Mouse (Mus musculus) heart, adult 2 months (tissue): Measurements from ENCODE around the gene Nfic. TPM values are rescaled to one million over a fixed set of nuclear protein-coding genes. Genes with fewer than 3 reads are reported as not detected.

Experiments
- DNase-seq, 2 experiments: peaks; one replicate each; pipeline ENCODE4 v3.0.0; 2021
- H3K27ac ChIP-seq: fragments of 200-600 bp; 2 replicates; pipeline ENCODE4 v1.8.1; 2022
- H3K27me3 ChIP-seq: fragments of 200-500 bp; 2 replicates; pipeline ENCODE4 v1.6.1; 2012; ENCODE audit warnings: mild to moderate bottlenecking, low read length, inconsistent platforms, mixed read lengths; ENCODE audit not compliant: control insufficient read depth, insufficient read depth
- H3K36me3 ChIP-seq: fragments of 200-500 bp; 2 replicates; pipeline ENCODE4 v1.6.1; 2012; ENCODE audit warnings: low read length, inconsistent platforms; ENCODE audit not compliant: control insufficient read depth, insufficient read depth
- H3K4me1 ChIP-seq: fragments of 200-500 bp; 2 replicates; pipeline ENCODE4 v1.6.1; 2011; ENCODE audit warnings: low read length; ENCODE audit not compliant: control insufficient read depth, insufficient read depth
- H3K4me3 ChIP-seq: fragments of 200-600 bp; 2 replicates; pipeline ENCODE4 v1.8.1; 2022
- H3K79me2 ChIP-seq: fragments of 200-500 bp; replicated peaks from 2 replicates; pipeline ENCODE4 v1.6.1; 2012; ENCODE audit warnings: mild to moderate bottlenecking, inconsistent platforms, low read length, moderate library complexity, mixed read lengths; ENCODE audit not compliant: control insufficient read depth, insufficient read depth
- H3K9ac ChIP-seq: fragments of 200-500 bp; 2 replicates; pipeline ENCODE4 v1.6.1; 2012; ENCODE audit warnings: low read depth, mild to moderate bottlenecking, control low read depth, inconsistent platforms, low read length, mixed read lengths
- CTCF ChIP-seq: fragments of 200-600 bp; IDR thresholded peaks from 2 replicates; pipeline ENCODE4 v1.8.1; 2022; ENCODE audit warnings: antibody characterized with exemption, mild to moderate bottlenecking, moderate library complexity
- EP300 ChIP-seq: fragments of 200-500 bp; IDR thresholded peaks from 2 replicates; pipeline ENCODE4 v1.6.1; 2011; ENCODE audit warnings: low read depth, low read length, control low read depth; ENCODE audit not compliant: insufficient read depth
- POLR2A ChIP-seq: fragments of 200-500 bp; IDR thresholded peaks from 2 replicates; pipeline ENCODE4 v1.6.1; 2011; ENCODE audit warnings: mild to moderate bottlenecking, low read depth, low read length, control low read depth; ENCODE audit not compliant: insufficient read depth
- WGBS: fragments of 180-500 bp; shearing (Covaris S2); methylation state at CpG from one replicate; pipeline ENCODE4 v1.1.7; 2018; 5-methylcytosine and 5-hydroxymethylcytosine counted together
- intact Hi-C: fragments of 180-260 bp; cut with DNase I; formaldehyde crosslinking; loops from one replicate; pipeline ENCODE4 v1.15.1; 2025
- polyA plus RNA-seq: library from polyadenylated mRNA; depleted of rRNA; stranded (reverse); fragments of >200 nt; gene quantifications from 2 replicates; pipeline ENCODE4 v1.2.3, GENCODE M21; 2012
- total RNA-seq, 2 experiments: library from RNA; stranded (reverse); gene quantifications; 2 replicates each; pipeline ENCODE4 v1.2.3; 2021

The Nfic gene
- total and polyA plus RNA-seq, 3 experiments, result 80.1 to 104 (median 94.2) TPM

DNA sequence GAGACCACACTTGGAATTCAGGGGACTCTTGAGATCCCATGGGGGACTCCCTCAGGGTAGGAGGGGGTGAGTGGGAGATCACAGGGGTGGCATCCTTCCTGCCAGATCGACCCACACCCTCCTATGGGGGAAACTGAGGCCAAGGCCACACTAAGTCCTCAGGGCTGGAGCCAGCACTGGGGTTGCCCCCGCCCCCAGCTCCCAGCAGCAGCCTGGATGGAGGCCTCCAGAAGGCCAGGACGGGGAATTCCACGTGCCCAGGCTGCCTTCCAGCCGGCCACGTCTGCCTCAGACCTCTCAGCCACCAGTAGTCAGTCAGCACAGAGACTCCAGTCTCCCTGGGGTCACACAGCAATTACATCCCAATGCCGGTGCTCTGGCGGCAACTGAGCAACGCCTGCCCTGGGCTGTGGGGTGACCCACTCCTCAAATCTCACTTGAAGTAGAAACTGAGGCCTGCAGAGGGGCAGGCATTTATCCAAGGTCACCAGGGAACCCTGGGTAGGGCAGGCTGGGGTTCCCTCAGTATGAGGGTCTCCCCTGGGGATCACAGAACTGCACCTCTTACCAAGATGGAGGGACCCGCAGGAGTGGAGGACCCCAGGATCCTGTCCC lies 30.1 kb downstream of the Nfic start:
- intact Hi-C loops, result loop anchor here (1.0 kb wide), 1 partner anchor 10 kb away; no protein-coding TSS in a partner anchor
- Histone ChIP-seq H3K36me3 (no peaks in the 10 kb centered on the region), H3K4me3 (peak overlapping the region; percentile 95), H3K27me3 (no peaks in the 10 kb centered on the region), H3K4me1 (peaks cover 31% of the 10 kb centered on the region), H3K27ac (peak overlapping the region; percentile 98), H3K79me2 (peaks cover 14% of the 10 kb centered on the region), H3K9ac (peak overlapping the region; percentile 94)
- DNase-seq, result peak; percentile 76 to 80
- TF ChIP-seq POLR2A (0 out of 2 replicates have a peak, but pooled peaks have one; percentile 39), EP300 (peak; percentile 75; the same call in 1 of the 2 replicates), CTCF (no peak)
- 11% methylated on average over 10 of the region's 10 CpGs for WGBS

DNA sequence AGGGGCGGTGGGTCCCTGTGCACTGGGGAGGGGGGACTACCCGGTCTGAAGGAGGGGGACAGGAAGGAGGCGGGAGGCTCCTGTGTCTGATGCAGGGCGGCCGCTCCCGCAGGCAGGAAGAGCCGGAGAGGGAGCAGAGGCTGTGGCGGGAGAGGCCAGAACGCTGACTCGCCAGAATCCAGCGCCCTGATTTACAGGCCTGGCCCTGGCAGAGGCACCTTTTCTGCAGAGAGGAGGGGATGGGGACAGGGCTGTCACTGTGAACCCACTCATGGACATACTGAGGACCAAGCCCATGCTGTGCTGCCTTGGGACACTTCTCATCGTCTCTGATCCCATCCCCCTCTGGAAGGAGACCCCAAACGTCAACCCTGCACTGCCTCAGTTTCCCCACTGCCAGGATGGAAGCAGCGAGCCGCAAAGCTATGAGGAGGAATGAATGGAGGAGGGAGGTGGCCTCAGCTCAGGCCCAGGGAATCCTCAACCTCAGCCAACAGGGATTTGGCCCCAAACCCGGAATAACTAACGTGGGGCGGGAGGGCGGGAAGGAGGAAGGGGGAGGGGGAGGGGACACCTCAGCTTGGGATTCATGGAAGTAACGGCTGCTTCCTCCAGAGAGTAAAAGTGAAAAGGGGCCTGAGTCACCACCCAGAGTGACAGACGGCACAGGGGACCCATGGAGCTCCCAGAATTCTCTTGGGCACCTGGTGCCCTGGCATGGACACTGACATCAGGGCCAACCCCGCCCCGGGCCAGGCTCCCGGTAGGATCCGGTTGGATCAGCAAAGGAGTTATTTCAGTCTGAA lies 31.0 kb downstream of the Nfic start:
- intact Hi-C loops, result loop anchor here (1.0 kb wide), 1 partner anchor 9 kb away; no protein-coding TSS in a partner anchor
- DNase-seq, result peak; percentile 75 to 83
- no peak for TF ChIP-seq EP300
- TF ChIP-seq POLR2A, result peak; percentile 16; the same call in 1 of the 2 replicates
- WGBS, result 2% methylated on average over 25 of the region's 25 CpGs
- Histone ChIP-seq H3K36me3 (no peaks in the 10 kb centered on the region), H3K9ac (peak overlapping the region; percentile 94), H3K4me1 (peaks cover 35% of the 10 kb centered on the region), H3K79me2 (peaks cover 18% of the 10 kb centered on the region), H3K27me3 (no peaks in the 10 kb centered on the region), H3K4me3 (peak overlapping the region; percentile 95), H3K27ac (peak overlapping the region; percentile 98)

DNA sequence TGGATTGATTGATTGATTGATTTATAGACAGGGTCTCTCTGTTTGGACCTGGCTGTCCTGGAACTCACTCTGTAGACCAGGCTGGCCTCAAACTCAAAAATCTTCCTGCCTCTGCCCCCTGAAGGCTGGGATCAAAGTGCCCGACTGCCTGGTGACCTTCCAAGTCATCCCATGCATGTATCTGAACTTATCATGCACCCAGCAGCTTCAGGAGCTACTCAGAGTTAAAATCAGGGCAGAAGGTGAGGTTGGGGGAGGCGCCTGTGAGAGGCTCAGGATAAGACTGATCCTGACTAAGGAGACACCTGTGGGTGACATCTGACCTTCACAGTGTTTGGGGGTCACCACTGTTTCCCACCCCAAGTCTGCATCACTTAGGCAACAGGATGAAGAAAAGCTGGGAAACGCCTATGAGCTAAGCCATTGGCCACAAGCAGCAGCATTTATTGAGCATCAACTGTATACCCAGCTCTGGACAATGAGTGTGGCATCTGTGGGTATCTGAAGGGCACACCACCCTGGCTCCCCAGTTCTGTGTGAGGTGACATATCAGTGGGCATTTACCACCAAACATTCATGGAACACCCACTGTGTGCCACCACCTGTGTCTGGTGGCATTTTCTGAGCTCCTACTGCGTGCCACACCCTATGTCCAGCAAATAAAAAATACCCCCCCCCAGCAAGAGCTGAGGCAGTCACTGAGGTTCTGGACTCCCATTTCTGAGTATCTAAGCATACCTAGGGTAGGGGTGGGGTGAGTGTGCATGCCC lies 31.8 kb downstream of the Nfic start:
- Histone ChIP-seq H3K4me1 (peaks cover 36% of the 10 kb centered on the region), H3K79me2 (peaks cover 20% of the 10 kb centered on the region), H3K4me3 (no peak overlapping the region; the same call in 1 of the 2 replicates), H3K36me3 (no peaks in the 10 kb centered on the region), H3K9ac (peak overlapping the region; percentile 32), H3K27ac (peak overlapping the region; percentile 98), H3K27me3 (no peaks in the 10 kb centered on the region)
- DNase-seq, result peak; percentile 4 to 23
- whole genome bisulfite sequencing, result 65% methylated on average over 4 of the region's 4 CpGs
- intact Hi-C loops, result no loop called here
- TF ChIP-seq EP300, result no peak
- no peak for TF ChIP-seq POLR2A
- no peak for TF ChIP-seq CTCF

DNA sequence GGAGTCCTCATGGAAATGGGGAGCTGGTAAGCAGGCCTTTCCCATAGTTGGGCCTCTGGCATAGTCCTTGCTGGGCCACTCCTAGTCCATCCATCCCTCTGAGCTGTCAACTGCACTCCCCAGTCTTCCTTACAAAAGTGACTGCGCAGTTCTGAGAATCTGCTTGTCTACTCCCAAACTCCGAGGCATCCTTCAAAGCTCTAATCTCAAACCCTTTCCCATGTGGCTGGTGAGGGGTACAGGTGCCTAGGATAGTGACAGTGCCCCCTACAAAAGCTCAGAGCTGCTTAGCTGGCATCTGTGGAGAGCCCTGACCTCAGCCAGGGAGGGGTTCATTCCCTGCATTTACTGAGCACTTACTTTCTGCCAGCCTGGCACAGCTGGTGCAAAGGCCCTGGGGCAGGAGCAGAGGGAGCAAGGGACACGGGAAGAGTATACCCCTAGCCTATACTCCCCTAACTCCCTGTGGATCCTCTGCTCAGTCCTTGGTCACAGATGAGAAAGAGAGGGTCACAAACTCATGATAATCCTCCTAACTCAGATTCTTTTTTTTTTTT lies 32.7 kb downstream of the Nfic start:
- intact Hi-C loops, result no loop called here
- TF ChIP-seq EP300, result no peak
- no peak for TF ChIP-seq POLR2A
- no peak for TF ChIP-seq CTCF
- H3K4me3 ChIP-seq, result no peak overlapping the region
- DNase-seq, result peak; percentile 10 to 20
- H3K79me2 ChIP-seq, result peaks cover 20% of the 10 kb centered on the region
- H3K27ac ChIP-seq, result peak overlapping the region; percentile 85
- H3K9ac ChIP-seq, result no peak overlapping the region
- no peaks in the 10 kb centered on the region for H3K27me3 ChIP-seq
- H3K36me3 ChIP-seq, result no peaks in the 10 kb centered on the region
- 76% methylated on average over 3 of the region's 3 CpGs for WGBS
- H3K4me1 ChIP-seq, result peaks cover 38% of the 10 kb centered on the region

DNA sequence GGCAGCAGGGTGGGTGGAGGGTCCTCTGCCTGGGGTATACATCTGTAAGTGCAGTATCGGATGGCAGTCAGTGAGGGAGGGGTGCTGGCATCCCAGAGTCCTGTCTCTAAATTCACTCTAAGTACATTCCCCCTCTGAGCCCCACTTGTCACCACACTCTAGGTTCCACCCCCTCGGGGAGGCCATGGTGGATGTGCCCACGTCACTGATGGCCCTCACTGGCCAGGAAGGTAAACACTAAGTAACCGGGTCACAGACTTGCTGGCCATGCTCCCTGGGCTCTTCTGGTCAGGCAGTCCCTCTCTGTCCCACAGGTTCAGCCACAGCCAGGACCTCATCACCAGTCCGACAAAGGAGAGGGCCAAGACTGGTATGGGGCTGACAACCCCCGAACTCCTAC lies 33.2 kb downstream of the Nfic start:
- peak; percentile 24 to 30 for DNase-seq
- no peaks in the 10 kb centered on the region for H3K27me3 ChIP-seq
- no peak for TF ChIP-seq POLR2A
- TF ChIP-seq CTCF, result no peak
- peak overlapping the region; percentile 85 for H3K27ac ChIP-seq
- WGBS, result 58% methylated on average over 6 of the region's 6 CpGs
- intact Hi-C loops, result no loop called here
- H3K4me1 ChIP-seq, result peaks cover 40% of the 10 kb centered on the region
- no peak overlapping the region for H3K4me3 ChIP-seq
- H3K79me2 ChIP-seq, result peaks cover 18% of the 10 kb centered on the region
- H3K36me3 ChIP-seq, result no peaks in the 10 kb centered on the region
- peak overlapping the region; percentile 22 for H3K9ac ChIP-seq
